Mouse (Mus musculus) lung, embryonic 16.5 days (tissue): ENCODE measurements at regions not wholly inside any gene's neighbourhood (a gene's known extent, or its start where the extent isn't known, plus 50 kb on each side); places are given as distances from the start of the nearest gene placed in this dataset.

Experiments
- ATAC-seq: fragments of 200-750 bp; cut with Nextera tagmentation; 2 replicates; pipeline ENCODE4 v1.8.0; 2017; ENCODE audit warnings: low read depth, mild to moderate bottlenecking, moderate library complexity
- H3K27ac ChIP-seq: fragments of 300-500 bp; sonication (generic); 2 replicates; pipeline ENCODE4 v1.5.1; 2014; ENCODE audit warnings: mild to moderate bottlenecking, control low read depth, low read length
- H3K27me3 ChIP-seq: fragments of 300-500 bp; sonication (generic); 2 replicates; pipeline ENCODE4 v1.6.1; 2014; ENCODE audit warnings: low read depth, low read length, mixed read lengths; ENCODE audit not compliant: control insufficient read depth, insufficient read depth
- H3K36me3 ChIP-seq: fragments of 300-500 bp; sonication (generic); 2 replicates; pipeline ENCODE4 v1.6.1; 2014; ENCODE audit warnings: low read length; ENCODE audit not compliant: control insufficient read depth, insufficient read depth
- H3K4me1 ChIP-seq: fragments of 300-500 bp; sonication (generic); replicated peaks from 2 replicates; pipeline ENCODE4 v1.6.1; 2014; ENCODE audit warnings: low read length, mixed read lengths; ENCODE audit not compliant: control insufficient read depth, insufficient read depth
- H3K4me2 ChIP-seq: fragments of 300-500 bp; sonication (generic); 2 replicates; pipeline ENCODE4 v1.6.1; 2014; ENCODE audit warnings: low read depth, low read length, control low read depth
- H3K4me3 ChIP-seq: fragments of 300-500 bp; sonication (generic); 2 replicates; pipeline ENCODE4 v1.5.1; 2014; ENCODE audit warnings: mild to moderate bottlenecking, low read length, control low read depth
- H3K9ac ChIP-seq: fragments of 300-500 bp; sonication (generic); 2 replicates; pipeline ENCODE4 v1.6.1; 2014; ENCODE audit warnings: low read length, control low read depth
- H3K9me3 ChIP-seq: fragments of 300-500 bp; sonication (generic); 2 replicates; pipeline ENCODE4 v1.6.1; 2016; ENCODE audit warnings: low read length; ENCODE audit not compliant: control insufficient read depth
- WGBS: fragments of 180-500 bp; shearing (Covaris S2); extraction: QIAGEN DNeasy Blood & Tissue Kit; methylation state at CpG from one replicate; pipeline ENCODE4 v1.1.7; 2014; 5-methylcytosine and 5-hydroxymethylcytosine counted together

DNA sequence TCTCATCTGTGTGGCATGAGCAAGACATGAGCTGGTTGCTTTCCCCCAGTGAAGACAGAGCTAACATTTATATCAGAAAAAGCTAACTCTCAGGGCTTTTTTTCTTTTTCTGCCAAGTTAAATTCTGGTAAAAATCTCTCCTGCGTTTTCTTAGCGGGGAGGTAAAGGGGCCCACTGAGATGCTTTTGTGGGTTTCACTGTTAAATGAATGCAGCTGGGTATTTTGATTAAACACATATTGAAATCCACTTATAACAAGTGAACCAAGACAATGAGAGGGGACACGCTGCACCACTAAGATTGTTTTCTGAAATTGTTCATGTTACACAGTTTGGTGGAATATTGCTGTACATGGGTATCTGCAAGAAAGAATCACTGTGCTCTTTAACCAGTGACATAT lies 149.0 kb downstream of the Cmpk2 start:
- ATAC-seq, result no peak

DNA sequence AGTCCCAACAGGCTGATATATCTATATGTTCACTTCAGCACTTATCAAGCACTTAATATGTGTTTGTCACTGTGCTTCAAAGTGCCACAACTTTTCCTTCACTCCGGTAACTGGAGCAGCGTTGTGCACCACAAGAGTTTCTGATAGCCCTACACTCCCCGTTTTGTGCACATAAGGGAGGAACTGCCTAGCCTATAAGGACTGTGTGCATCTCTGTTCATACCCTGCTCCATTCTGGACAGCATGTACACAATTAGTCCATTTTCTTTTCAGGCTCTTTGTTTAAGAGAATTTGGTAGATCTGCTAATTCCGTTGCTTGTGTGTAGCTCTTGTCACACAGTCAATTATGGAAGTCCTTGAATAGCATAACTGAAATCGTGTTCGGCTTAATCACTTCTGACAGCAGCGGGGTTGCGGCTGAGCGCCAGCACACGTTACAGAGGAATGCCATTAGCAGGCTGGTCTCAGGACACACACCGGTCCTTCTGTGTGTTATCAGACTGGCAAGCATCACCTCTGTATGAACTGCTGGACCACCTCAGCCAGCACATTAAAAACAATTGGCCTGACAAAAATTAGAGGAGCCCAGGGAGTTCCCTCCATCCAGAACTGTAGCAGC lies 144.2 kb downstream of the Cmpk2 start:
- 51% methylated on average over 11 of the region's 11 CpGs for WGBS
- no peaks in the 10 kb centered on the region for H3K4me1 ChIP-seq
- no peak for ATAC-seq
- no peak overlapping the region for H3K9ac ChIP-seq
- H3K4me3 ChIP-seq, result no peak overlapping the region
- H3K27me3 ChIP-seq, result no peaks in the 10 kb centered on the region
- no peaks in the 10 kb centered on the region for H3K36me3 ChIP-seq
- no peaks in the 10 kb centered on the region for H3K9me3 ChIP-seq
- no peak overlapping the region for H3K4me2 ChIP-seq
- no peak overlapping the region for H3K27ac ChIP-seq

More for the DNA sequence above, 149.0 kb downstream of the Cmpk2 start:
- no peaks in the 10 kb centered on the region for H3K27me3 ChIP-seq
- H3K27ac ChIP-seq, result no peak overlapping the region
- 88% methylated on average over 3 of the region's 3 CpGs for WGBS
- no peaks in the 10 kb centered on the region for H3K36me3 ChIP-seq
- H3K9me3 ChIP-seq, result no peaks in the 10 kb centered on the region
- H3K4me1 ChIP-seq, result no peaks in the 10 kb centered on the region
- H3K4me3 ChIP-seq, result no peak overlapping the region
- H3K4me2 ChIP-seq, result no peak overlapping the region
- no peak overlapping the region for H3K9ac ChIP-seq

DNA sequence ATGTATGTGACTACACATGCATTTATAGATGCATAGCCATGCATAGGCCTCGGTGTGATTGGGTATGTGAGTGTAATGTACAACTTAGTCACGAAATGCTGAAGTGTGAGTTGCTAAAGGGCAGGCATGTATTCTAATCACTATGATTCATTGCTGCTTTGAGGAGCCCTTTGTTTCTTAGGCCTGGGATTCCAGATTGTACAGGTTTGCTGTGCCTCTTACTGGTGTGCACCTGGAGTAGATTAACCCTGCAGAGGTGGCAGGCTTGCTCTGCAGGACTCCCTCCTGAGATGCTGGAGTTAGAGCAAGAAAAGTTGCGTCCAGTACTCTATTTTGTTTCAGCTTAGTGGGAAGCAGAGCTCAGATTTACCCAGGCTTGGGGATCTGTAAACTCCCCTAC lies 141.1 kb downstream of the Cmpk2 start:
- Histone ChIP-seq H3K9me3 (no peaks in the 10 kb centered on the region), H3K4me2 (no peak overlapping the region), H3K4me1 (no peaks in the 10 kb centered on the region), H3K27ac (no peak overlapping the region), H3K36me3 (no peaks in the 10 kb centered on the region), H3K4me3 (no peak overlapping the region), H3K27me3 (no peaks in the 10 kb centered on the region), H3K9ac (no peak overlapping the region)
- 87% methylated on average over 3 of the region's 3 CpGs for WGBS
- no peak for ATAC-seq

DNA sequence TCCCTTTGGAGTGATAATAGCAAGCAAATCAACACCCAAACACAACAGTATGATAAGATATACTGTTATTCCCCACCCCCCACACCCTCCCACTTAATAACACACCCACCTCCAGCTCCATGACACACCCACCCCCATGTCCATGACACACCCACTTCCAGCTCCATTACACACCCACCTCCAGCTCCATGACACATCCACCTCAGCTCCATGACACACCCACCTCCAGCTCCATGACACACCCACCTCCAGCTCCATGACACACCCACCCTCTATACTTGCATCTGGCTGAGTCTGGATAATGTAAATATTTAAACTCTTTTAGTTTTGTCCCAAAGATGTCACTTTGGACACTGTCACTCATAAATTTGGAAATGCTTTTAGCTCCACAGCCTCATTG lies 129.5 kb downstream of the Cmpk2 start:
- Histone ChIP-seq H3K27me3 (no peaks in the 10 kb centered on the region), H3K9ac (no peak overlapping the region), H3K9me3 (no peaks in the 10 kb centered on the region), H3K27ac (no peak overlapping the region), H3K4me1 (no peaks in the 10 kb centered on the region), H3K36me3 (no peaks in the 10 kb centered on the region), H3K4me2 (no peak overlapping the region), H3K4me3 (no peak overlapping the region)
- no peak for ATAC-seq

DNA sequence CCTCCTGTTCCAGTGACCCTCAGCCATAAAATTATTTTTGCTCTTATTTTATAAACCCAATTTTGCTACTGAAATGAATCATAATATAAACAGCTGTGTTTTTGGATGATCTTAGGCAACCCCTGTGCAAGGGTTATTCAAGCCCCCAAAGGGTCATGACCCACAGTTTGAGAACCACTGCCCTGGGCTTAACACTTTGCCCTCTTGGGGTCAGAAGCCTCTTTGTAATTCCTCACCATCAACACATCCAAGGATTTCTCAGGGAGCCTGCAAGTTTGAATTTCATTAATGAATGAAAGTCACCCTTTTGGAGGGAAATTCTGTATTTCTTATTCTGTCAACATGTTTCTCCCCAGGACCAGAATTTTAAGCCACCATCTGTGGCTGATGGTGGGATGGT lies 123.1 kb downstream of the Cmpk2 start:
- Histone ChIP-seq H3K4me3 (no peak overlapping the region), H3K4me2 (no peak overlapping the region), H3K9me3 (no peaks in the 10 kb centered on the region), H3K4me1 (no peaks in the 10 kb centered on the region), H3K9ac (no peak overlapping the region), H3K27ac (no peak overlapping the region), H3K36me3 (no peaks in the 10 kb centered on the region), H3K27me3 (no peaks in the 10 kb centered on the region)
- ATAC-seq, result no peak

DNA sequence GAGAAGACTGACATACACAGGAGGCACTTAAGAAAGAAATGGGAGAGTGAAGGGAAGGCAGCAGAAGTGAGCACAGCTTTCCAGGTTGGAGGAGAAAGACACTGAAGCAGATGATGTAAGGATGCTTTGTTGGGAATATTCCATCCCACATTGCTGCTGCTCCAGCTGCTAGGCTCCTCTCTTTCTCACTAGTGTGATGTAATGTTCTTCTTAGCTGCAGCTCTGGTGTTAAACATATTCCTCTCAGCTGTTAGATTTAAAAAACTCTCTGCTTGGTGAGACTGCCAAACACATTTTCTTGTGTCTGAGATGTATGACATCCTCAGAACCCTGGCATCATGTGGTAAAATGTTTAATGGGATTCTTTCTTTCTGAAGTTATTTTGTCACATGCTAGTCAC lies 120.1 kb downstream of the Cmpk2 start:
- no peak overlapping the region for H3K27ac ChIP-seq
- no peaks in the 10 kb centered on the region for H3K4me1 ChIP-seq
- no peaks in the 10 kb centered on the region for H3K27me3 ChIP-seq
- H3K9ac ChIP-seq, result no peak overlapping the region
- H3K36me3 ChIP-seq, result no peaks in the 10 kb centered on the region
- no peak overlapping the region for H3K4me3 ChIP-seq
- no peaks in the 10 kb centered on the region for H3K9me3 ChIP-seq
- no peak overlapping the region for H3K4me2 ChIP-seq
- ATAC-seq, result no peak

DNA sequence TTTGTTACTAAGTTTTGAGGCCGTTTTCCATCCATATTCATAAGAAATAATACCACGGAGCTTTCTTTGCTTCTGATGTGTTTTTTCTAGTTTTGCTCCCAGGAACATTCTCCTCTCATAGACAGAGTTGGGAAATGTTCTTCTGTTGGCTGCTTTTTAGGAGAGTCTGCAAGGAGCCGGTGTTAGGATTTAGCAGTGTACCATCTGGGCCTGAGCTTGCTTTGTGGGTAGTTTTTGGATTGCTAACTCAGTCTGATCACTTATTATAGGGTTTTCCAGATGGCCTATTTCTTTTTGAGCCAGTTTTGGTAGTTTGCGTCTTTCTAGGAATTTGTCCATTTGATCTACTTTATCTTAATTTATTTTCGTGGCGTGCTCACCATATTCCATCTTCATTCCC lies 108.4 kb downstream of the Cmpk2 start:
- no peaks in the 10 kb centered on the region for H3K36me3 ChIP-seq
- no peaks in the 10 kb centered on the region for H3K9me3 ChIP-seq
- no peak for ATAC-seq
- no peak overlapping the region for H3K27ac ChIP-seq
- H3K4me2 ChIP-seq, result no peak overlapping the region
- H3K27me3 ChIP-seq, result no peaks in the 10 kb centered on the region
- 88% methylated on average over 6 of the region's 6 CpGs for WGBS
- H3K4me1 ChIP-seq, result no peaks in the 10 kb centered on the region
- H3K4me3 ChIP-seq, result no peak overlapping the region
- H3K9ac ChIP-seq, result no peak overlapping the region

DNA sequence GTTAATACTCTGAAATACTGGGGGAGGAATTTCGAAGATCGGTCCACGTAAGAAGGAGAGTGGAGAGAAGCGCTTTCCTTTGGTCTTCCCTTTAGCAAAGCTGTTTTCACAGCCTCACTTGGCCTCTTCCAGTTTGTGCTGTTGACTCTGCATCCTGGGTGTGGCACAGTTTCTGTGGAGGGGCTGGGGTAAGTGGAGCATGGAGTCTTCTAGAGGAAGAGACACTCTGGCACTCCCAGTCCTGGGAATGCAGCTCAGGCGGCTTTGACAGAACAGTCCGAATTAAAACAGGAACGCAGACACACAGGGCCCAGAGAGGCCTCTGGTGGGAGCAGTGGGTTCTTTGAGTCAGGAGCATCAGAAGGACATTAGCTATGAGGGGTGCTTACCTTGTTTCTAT lies 102.6 kb downstream of the Cmpk2 start:
- Histone ChIP-seq H3K4me2 (no peak overlapping the region), H3K36me3 (no peaks in the 10 kb centered on the region), H3K9ac (no peak overlapping the region), H3K9me3 (no peaks in the 10 kb centered on the region), H3K27ac (no peak overlapping the region), H3K27me3 (no peaks in the 10 kb centered on the region), H3K4me1 (peaks cover 3% of the 10 kb centered on the region; the same call in 1 of the 2 replicates), H3K4me3 (no peak overlapping the region)
- 59% methylated on average over 7 of the region's 7 CpGs for WGBS
- ATAC-seq, result no peak

DNA sequence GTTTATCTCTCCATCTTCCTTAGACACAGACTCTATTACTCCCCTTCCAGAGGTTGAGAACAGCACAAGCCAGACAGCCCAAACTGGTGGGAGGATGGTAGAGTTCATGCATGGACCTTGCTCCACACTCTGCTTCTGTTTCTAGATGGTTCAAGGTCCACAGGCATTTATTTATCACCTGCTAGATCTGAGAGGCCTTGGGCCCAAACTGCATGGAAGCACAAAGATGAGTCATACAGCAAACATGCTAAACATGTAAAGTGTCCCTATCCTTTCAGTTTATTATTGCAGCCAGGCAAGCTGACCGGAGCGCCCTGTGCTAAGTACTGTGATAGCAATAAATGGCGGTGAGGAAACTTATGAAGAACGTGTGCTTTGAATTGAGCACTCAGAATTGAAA lies 98.4 kb downstream of the Cmpk2 start:
- Histone ChIP-seq H3K9me3 (no peaks in the 10 kb centered on the region), H3K4me2 (no peak overlapping the region), H3K27me3 (no peaks in the 10 kb centered on the region), H3K4me3 (no peak overlapping the region), H3K9ac (no peak overlapping the region), H3K27ac (no peak overlapping the region), H3K36me3 (no peaks in the 10 kb centered on the region), H3K4me1 (peaks cover 3% of the 10 kb centered on the region; the same call in 1 of the 2 replicates)
- WGBS, result 79% methylated on average over 4 of the region's 4 CpGs
- no peak for ATAC-seq

DNA sequence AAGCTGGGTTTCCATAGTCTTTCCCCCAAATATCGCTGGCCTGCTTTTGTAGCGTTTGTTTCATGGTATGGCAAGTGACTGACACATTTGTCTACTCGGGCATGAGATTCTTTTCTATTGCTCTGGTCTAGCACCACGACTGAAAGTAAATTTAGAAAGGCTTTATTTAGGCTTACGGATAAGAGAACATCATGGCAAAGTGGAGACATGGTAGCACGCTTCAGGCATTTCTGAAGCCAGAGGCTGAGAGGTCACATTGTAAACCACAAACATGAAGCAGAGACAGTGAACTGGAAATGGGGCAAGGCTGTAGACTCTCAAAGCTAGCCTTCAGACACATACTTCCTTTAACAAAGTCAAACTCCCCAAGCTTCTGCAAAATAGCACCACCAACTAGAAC lies 93.9 kb downstream of the Cmpk2 start:
- Histone ChIP-seq H3K36me3 (no peaks in the 10 kb centered on the region), H3K4me2 (no peak overlapping the region), H3K4me3 (no peak overlapping the region), H3K9me3 (no peaks in the 10 kb centered on the region), H3K27ac (no peak overlapping the region), H3K9ac (no peak overlapping the region), H3K27me3 (no peaks in the 10 kb centered on the region), H3K4me1 (no peaks in the 10 kb centered on the region)
- WGBS, result 77% methylated on average over 6 of the region's 6 CpGs
- ATAC-seq, result no peak
